ENCODE assay signal across 14 mouse cellular contexts in genomic region chr2:172544601-172545127, GRCm38 (mm10). TPM values are rescaled to one million over a fixed set of nuclear protein-coding genes. Genes with fewer than 3 reads are reported as not detected.
"Had no signal": no experiment of that assay in that cellular context is flagged by ENCODE, and none has a peak within 500 bp of the region (broad histone marks: within the 10 kb centered on the region; RNA-seq: fewer than 3 reads in every experiment).

No protein-coding gene starts in this region.

- DNase-seq: kidney, adult 2 months; kidney, postnatal 25 days; layer of hippocampus, adult 9-11 months; liver, embryonic 13.5 days; lung, adult 2 months; lung, postnatal 14 days; spleen, adult 18-20 months; thymus, postnatal 25 days had no signal

- H3K4me3 ChIP-seq: layer of hippocampus, adult 2 months; liver, embryonic 13.5 days; midbrain, embryonic 13.5 days; stomach, embryonic 15.5 days had no signal

- H3K36me3 ChIP-seq: liver, embryonic 13.5 days; midbrain, embryonic 13.5 days; stomach, embryonic 15.5 days had no signal

- H3K9me3 ChIP-seq: liver, embryonic 13.5 days; stomach, embryonic 15.5 days had no signal

RNA-seq across cellular contexts. Expression of gene Tfap2c, which starts 4.7 kb away (rescaled TPM):
- total RNA-seq: liver, adult 2 months; megakaryocyte, adult 5-6 weeks; midbrain, postnatal 0 days had no signal
